Mouse (Mus musculus) ES-Bruce4 (cell line): ENCODE measurements around the gene Anxa4.

Experiments used
- CTCF ChIP-seq: IDR thresholded peaks from one replicate; pipeline ENCODE4 v1.8.1; 2011; ENCODE audit warnings: low read depth, low read length
- EP300 ChIP-seq: IDR thresholded peaks from 2 replicates; pipeline ENCODE4 v1.6.1; 2011; ENCODE audit warnings: low read depth, low read length; ENCODE audit not compliant: insufficient read depth
- POLR2A ChIP-seq: IDR thresholded peaks from one replicate; pipeline ENCODE4 v1.8.1; 2011; ENCODE audit warnings: low read length; ENCODE audit not compliant: insufficient read depth

DNA sequence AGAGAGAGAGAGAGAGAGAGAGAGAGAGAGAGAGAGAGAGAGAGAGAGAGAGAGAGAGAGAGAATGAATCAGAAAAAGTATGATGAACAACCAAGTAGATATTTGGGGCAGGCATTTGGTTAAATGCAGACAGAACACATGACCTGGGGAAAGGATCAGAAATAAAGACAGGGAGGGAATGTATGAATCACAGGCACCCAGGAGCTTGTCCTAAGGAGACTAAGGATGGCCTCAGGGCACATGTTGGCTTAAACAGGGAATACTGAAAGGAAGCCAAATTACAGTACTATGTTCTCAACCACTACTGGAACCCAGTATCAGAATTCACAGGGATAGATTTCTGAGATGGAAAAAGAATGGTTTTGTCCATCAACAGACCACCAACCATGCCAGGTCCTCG lies 106.4 kb downstream of the Anxa4 start:
- TF ChIP-seq POLR2A, result no peak
- TF ChIP-seq CTCF, result no peak
- TF ChIP-seq EP300, result no peak
